Mouse (Mus musculus): ENCODE results near the gene 1700013G24Rik.

Gene 1700013G24Rik

GRCm38 (mm10) chr4:137495501-137496100, 42.5 kb downstream of the 1700013G24Rik start:
- no peak for DNase-seq (ENCODE audit: low read depth, low spot score)

GRCm38 (mm10) chr4:137497367-137497766, 44.3 kb downstream of the 1700013G24Rik start:
- DNase-seq (ENCODE audit: low read depth, low spot score) = no peak

- DNase-seq (ENCODE audit: low read depth, low spot score) = no peak
Observed at GRCm38 (mm10) chr4:137497892-137498722, 45.0 kb downstream of the 1700013G24Rik start.

GRCm38 (mm10) chr4:137498882-137499583, 45.9 kb downstream of the 1700013G24Rik start:
- no peak for DNase-seq (ENCODE audit: low read depth, low spot score)

GRCm38 (mm10) chr4:137500149-137500548, 47.1 kb downstream of the 1700013G24Rik start:
- no peak for DNase-seq (ENCODE audit: low read depth, low spot score)

- DNase-seq (ENCODE audit: low read depth, low spot score) = no peak
Observed at GRCm38 (mm10) chr4:137500953-137501352, 47.9 kb downstream of the 1700013G24Rik start.

- DNase-seq (ENCODE audit: low read depth, low spot score) = no peak
Observed at GRCm38 (mm10) chr4:137502183-137502582, 49.1 kb downstream of the 1700013G24Rik start.

- no peak for DNase-seq (ENCODE audit: low read depth, low spot score)
Observed at GRCm38 (mm10) chr4:137502801-137503200, 49.7 kb downstream of the 1700013G24Rik start.

GRCm38 (mm10) chr4:137503509-137503971, 50.5 kb downstream of the 1700013G24Rik start:
- no peak for DNase-seq (ENCODE audit: low read depth, low spot score)
